13 mouse cellular contexts compared by ENCODE assay signal in genomic region chr5:31151746-31152145, GRCm38 (mm10). TPM values are rescaled to one million over a fixed set of nuclear protein-coding genes. Genes with fewer than 3 reads are reported as not detected.
DNase-seq lines count a peak whose midpoint lies in the region; ATAC-seq and TF ChIP-seq lines count a peak whose summit lies in the region.
"Had no signal": no experiment of that assay in that cellular context is flagged by ENCODE, and none has a peak within 500 bp of the region (broad histone marks: within the 10 kb centered on the region; RNA-seq: fewer than 3 reads in every experiment).

No protein-coding gene starts in this region.

- peaks cover 0 to 6% of the 10 kb centered on the region in 2 experiments; a peak in 1 of 4 replicates for H3K36me3 ChIP-seq in MEL (ENCODE audit: control insufficient read depth in 1 of 2, insufficient read depth in 2 of 2, low read length in 2 of 2)
- peaks cover 41% of the 10 kb centered on the region for H3K36me3 ChIP-seq in heart, embryonic 13.5 days
- H3K36me3 ChIP-seq in neural tube, embryonic 15.5 days = peaks cover 13% of the 10 kb centered on the region
- H3K36me3 ChIP-seq: intestine, embryonic 15.5 days had no signal

- no peak for ATAC-seq in heart, embryonic 13.5 days (ENCODE audit: extremely low read depth, insufficient number of reproducible peaks, low FRiP score, low TSS enrichment)
- ATAC-seq in erythroid progenitor cell, adult 5-6 weeks (replicated peaks; ENCODE audit: low FRiP score, poor library complexity, severe bottlenecking) = no peak
- ATAC-seq in neural tube, embryonic 15.5 days (ENCODE audit: low FRiP score) = no peak
- ATAC-seq: intestine, embryonic 15.5 days had no signal

- H3K79me2 ChIP-seq in MEL (ENCODE audit: control insufficient read depth, insufficient read depth, low read length, poor library complexity) = no peaks in the 10 kb centered on the region; the same call in 1 of the 2 replicates

- no peak overlapping the region for H3K4me3 ChIP-seq in MEL (ENCODE audit: control insufficient read depth in 1 of 2, insufficient read depth in 1 of 2, low read depth in 2 of 2, low read length in 2 of 2)
- no peak overlapping the region for H3K4me3 ChIP-seq in heart, embryonic 13.5 days
- no peak overlapping the region for H3K4me3 ChIP-seq in neural tube, embryonic 15.5 days (replicated peaks)
- H3K4me3 ChIP-seq: intestine, embryonic 15.5 days; lung, embryonic 15.5 days; myocyte had no signal

- TF ChIP-seq POLR2A in MEL (IDR thresholded peaks at IDR 0.05; ENCODE audit: control insufficient read depth in 1 of 2, insufficient read depth in 1 of 2, low read depth in 1 of 2, low read length in 2 of 2, poor library complexity in 1 of 2) = no peak; a peak in 1 of 4 replicates

- no peak for TF ChIP-seq EP300 in MEL (IDR thresholded peaks at IDR 0.05; ENCODE audit: low read depth in 1 of 2, low read length in 2 of 2)

- TF ChIP-seq CTCF in MEL (IDR thresholded peaks at IDR 0.05 in 2 of 3, conservative IDR thresholded peaks at IDR 0.05 in 1 of 3; ENCODE audit: control insufficient read depth in 1 of 3, insufficient read depth in 1 of 3, low read depth in 2 of 3, low read length in 3 of 3, poor library complexity in 1 of 3, severe bottlenecking in 1 of 3) = peak in 2 of 3 experiments; percentile 22 to 30; a peak in 3 of 6 replicates

- no peak overlapping the region for H3K27ac ChIP-seq in MEL (ENCODE audit: control insufficient read depth, low read depth, low read length)
- H3K27ac ChIP-seq in heart, embryonic 13.5 days (replicated peaks) = no peak overlapping the region
- no peak overlapping the region for H3K27ac ChIP-seq in neural tube, embryonic 15.5 days (replicated peaks)
- H3K27ac ChIP-seq: intestine, embryonic 15.5 days; lung, embryonic 15.5 days had no signal

- H3K9me3 ChIP-seq in MEL (replicated peaks; ENCODE audit: insufficient read depth, low read length) = no peaks in the 10 kb centered on the region
- H3K9me3 ChIP-seq in heart, embryonic 13.5 days = no peaks in the 10 kb centered on the region
- H3K9me3 ChIP-seq in neural tube, embryonic 15.5 days (replicated peaks) = no peaks in the 10 kb centered on the region
- H3K9me3 ChIP-seq: intestine, embryonic 15.5 days; lung, embryonic 15.5 days had no signal

- H3K27me3 ChIP-seq in MEL (ENCODE audit: control insufficient read depth in 1 of 2, insufficient read depth in 2 of 2, low read length in 2 of 2) = no peaks in the 10 kb centered on the region
- no peaks in the 10 kb centered on the region for H3K27me3 ChIP-seq in heart, embryonic 13.5 days (replicated peaks)
- H3K27me3 ChIP-seq in neural tube, embryonic 15.5 days (replicated peaks) = no peaks in the 10 kb centered on the region
- H3K27me3 ChIP-seq: intestine, embryonic 15.5 days; lung, embryonic 15.5 days had no signal

- no peak overlapping the region for H3K9ac ChIP-seq in MEL (ENCODE audit: control insufficient read depth, low read depth, low read length, poor library complexity, severe bottlenecking)
- 0 out of 2 replicates have a peak overlapping the region, but pooled peaks have one; percentile 33 for H3K9ac ChIP-seq in heart, embryonic 13.5 days
- H3K9ac ChIP-seq in neural tube, embryonic 15.5 days (replicated peaks) = no peak overlapping the region
- H3K9ac ChIP-seq: intestine, embryonic 15.5 days; lung, embryonic 15.5 days had no signal

- TF ChIP-seq RAD21 in MEL (IDR thresholded peaks at IDR 0.05; ENCODE audit: low read depth, low read length) = no peak; the same call in 1 of the 2 replicates

- DNase-seq in kidney, postnatal 10 days = peak; percentile 25
- DNase-seq in kidney, adult 18-20 months = no peak
- DNase-seq in MEL (ENCODE audit: low read depth, low spot score) = no peak
- DNase-seq in adrenal gland, postnatal 25 days = peak; percentile 45
- no peak for DNase-seq in c-Kit-positive CD71-positive TER-119-positive erythroid progenitor cells, embryonic 14.5 days (ENCODE audit: low spot score)
- DNase-seq: thymus, postnatal 4 days had no signal

- no peak overlapping the region for H3K4me2 ChIP-seq in heart, embryonic 13.5 days
- no peak overlapping the region for H3K4me2 ChIP-seq in neural tube, embryonic 15.5 days
- H3K4me2 ChIP-seq: intestine, embryonic 15.5 days; lung, embryonic 15.5 days had no signal

- H3K4me1 ChIP-seq in MEL (ENCODE audit: control insufficient read depth in 1 of 2, insufficient read depth in 2 of 2, low read length in 2 of 2) = no peaks in the 10 kb centered on the region; a peak in 1 of 4 replicates
- peaks cover 22% of the 10 kb centered on the region for H3K4me1 ChIP-seq in heart, embryonic 13.5 days
- H3K4me1 ChIP-seq in neural tube, embryonic 15.5 days = peaks cover 15% of the 10 kb centered on the region

- WGBS in heart, embryonic 13.5 days = 74% methylated on average over 3 of the region's 3 CpGs
- WGBS in neural tube, embryonic 15.5 days = 90% methylated on average over 3 of the region's 3 CpGs

TF ChIP-seq in MEL, 35 proteins besides CTCF, POLR2A, EP300 and RAD21:
- TF ChIP-seq USF1 (IDR thresholded peaks at IDR 0.05; ENCODE audit: low read depth, low read length) = no peak
- TF ChIP-seq SMC3 (IDR thresholded peaks at IDR 0.05; ENCODE audit: low read depth, low read length) = peak; percentile 26; the same call in 1 of the 2 replicates

RNA-seq across cellular contexts. Expression of gene Mpv17, which starts 2.3 kb away (rescaled TPM):
- 25.4 and 25.8 TPM in 2 replicates for total RNA-seq in MEL (2012; rRNA removed)
- 10 to 100 TPM in 1 of 2 experiments, not detected in 1; 49.9 TPM for polyA plus RNA-seq in MEL (2012; ENCODE audit: insufficient read depth in 1 of 2, insufficient read length in 2 of 2, low read depth in 1 of 2, low replicate concordance in 2 of 2, missing spikeins in 1 of 2)
- total RNA-seq in adrenal gland, postnatal 25 days (2021) = 60.3 and 66.6 TPM in 2 replicates
- polyA plus RNA-seq in heart, embryonic 13.5 days (2015; fragmentation: Nextera tagmentation; extraction: Ambion mirVana) = 68.0 and 89.4 TPM in 2 replicates
- total RNA-seq in erythroid progenitor cell, adult 5-6 weeks (2015; ENCODE audit: low replicate concordance) = 1.3 and 11.5 TPM in 2 replicates
- 0.23 and 4.7 TPM in 2 replicates for total RNA-seq in erythroid progenitor cell, adult 5-6 weeks (2017; ENCODE audit: low replicate concordance)
- polyA plus RNA-seq in neural tube, embryonic 15.5 days (2015; fragmentation: Nextera tagmentation; extraction: Ambion mirVana) = 57.4 and 58.0 TPM in 2 replicates

RNA-seq across cellular contexts. Expression of gene Ucn, which starts 13.1 kb away (rescaled TPM):
- not detected in 2 replicates for total RNA-seq in MEL (2012; rRNA removed)
- not detected for polyA plus RNA-seq in MEL (2012; ENCODE audit: insufficient read depth in 1 of 2, insufficient read length in 2 of 2, low read depth in 1 of 2, low replicate concordance in 2 of 2, missing spikeins in 1 of 2)
- not detected in 2 replicates for total RNA-seq in adrenal gland, postnatal 25 days (2021)
- 0.45 TPM in 1 of 2 replicates, not detected in the other for polyA plus RNA-seq in heart, embryonic 13.5 days (2015; fragmentation: Nextera tagmentation; extraction: Ambion mirVana)
- total RNA-seq in erythroid progenitor cell, adult 5-6 weeks (2015; ENCODE audit: low replicate concordance) = not detected in 2 replicates
- not detected in 2 replicates for total RNA-seq in erythroid progenitor cell, adult 5-6 weeks (2017; ENCODE audit: low replicate concordance)
- 0.41 TPM in 1 of 2 replicates, not detected in the other for polyA plus RNA-seq in neural tube, embryonic 15.5 days (2015; fragmentation: Nextera tagmentation; extraction: Ambion mirVana)
- total RNA-seq: gastrocnemius, adult 18-20 months had no signal
- polyA plus RNA-seq: intestine, embryonic 15.5 days; lung, embryonic 15.5 days had no signal

RNA-seq across cellular contexts. Expression of gene Gm29609, which starts 28.0 kb away (rescaled TPM):
- 5.0 and 5.8 TPM in 2 replicates for total RNA-seq in MEL (2012; rRNA removed)
- polyA plus RNA-seq in MEL (2012; ENCODE audit: insufficient read depth in 1 of 2, insufficient read length in 2 of 2, low read depth in 1 of 2, low replicate concordance in 2 of 2, missing spikeins in 1 of 2) = 1 to 10 TPM in 1 of 2 experiments, not detected in 1; 6.4 TPM
- total RNA-seq in adrenal gland, postnatal 25 days (2021) = 3.2 and 3.5 TPM in 2 replicates
- 0.46 and 2.6 TPM in 2 replicates for polyA plus RNA-seq in heart, embryonic 13.5 days (2015; fragmentation: Nextera tagmentation; extraction: Ambion mirVana)
- 4.6 TPM in 1 of 2 replicates, not detected in the other for total RNA-seq in erythroid progenitor cell, adult 5-6 weeks (2015; ENCODE audit: low replicate concordance)
- not detected in 2 replicates for total RNA-seq in erythroid progenitor cell, adult 5-6 weeks (2017; ENCODE audit: low replicate concordance)
- polyA plus RNA-seq in neural tube, embryonic 15.5 days (2015; fragmentation: Nextera tagmentation; extraction: Ambion mirVana) = 1.5 and 1.9 TPM in 2 replicates

RNA-seq across cellular contexts. Expression of gene Gtf3c2, which starts 28.2 kb away (rescaled TPM):
- 46.7 and 50.9 TPM in 2 replicates for total RNA-seq in MEL (2012; rRNA removed)
- polyA plus RNA-seq in MEL (2012; ENCODE audit: insufficient read depth in 1 of 2, insufficient read length in 2 of 2, low read depth in 1 of 2, low replicate concordance in 2 of 2, missing spikeins in 1 of 2) = 100 to 1,000 TPM in 1 of 2 experiments, not detected in 1; 129 TPM
- 67.1 and 82.5 TPM in 2 replicates for total RNA-seq in adrenal gland, postnatal 25 days (2021)
- 45.3 and 47.8 TPM in 2 replicates for polyA plus RNA-seq in heart, embryonic 13.5 days (2015; fragmentation: Nextera tagmentation; extraction: Ambion mirVana)
- total RNA-seq in erythroid progenitor cell, adult 5-6 weeks (2015; ENCODE audit: low replicate concordance) = 45.4 and 54.5 TPM in 2 replicates
- total RNA-seq in erythroid progenitor cell, adult 5-6 weeks (2017; ENCODE audit: low replicate concordance) = 29.9 and 130 TPM in 2 replicates
- 54.0 and 61.9 TPM in 2 replicates for polyA plus RNA-seq in neural tube, embryonic 15.5 days (2015; fragmentation: Nextera tagmentation; extraction: Ambion mirVana)

RNA-seq across cellular contexts. Expression of gene Trim54, which starts 35.2 kb away (rescaled TPM):
- total RNA-seq in MEL (2012; rRNA removed) = not detected in 2 replicates
- polyA plus RNA-seq in MEL (2012; ENCODE audit: insufficient read depth in 1 of 2, insufficient read length in 2 of 2, low read depth in 1 of 2, low replicate concordance in 2 of 2, missing spikeins in 1 of 2) = not detected
- not detected in 2 replicates for total RNA-seq in adrenal gland, postnatal 25 days (2021)
- polyA plus RNA-seq in heart, embryonic 13.5 days (2015; fragmentation: Nextera tagmentation; extraction: Ambion mirVana) = 10.7 and 13.9 TPM in 2 replicates
- not detected in 2 replicates for total RNA-seq in erythroid progenitor cell, adult 5-6 weeks (2015; ENCODE audit: low replicate concordance)
- total RNA-seq in erythroid progenitor cell, adult 5-6 weeks (2017; ENCODE audit: low replicate concordance) = not detected in 2 replicates
- 0.33 and 1.5 TPM in 2 replicates for polyA plus RNA-seq in neural tube, embryonic 15.5 days (2015; fragmentation: Nextera tagmentation; extraction: Ambion mirVana)
- polyA plus RNA-seq: intestine, embryonic 15.5 days had no signal

Comparison
In these comparisons a context has a peak if more than half of its experiments do, and no peak if none do; other contexts are left out.
1. DNase-seq: peak in kidney, postnatal 10 days (single experiment) and adrenal gland, postnatal 25 days (single experiment); none in kidney, adult 18-20 months (single experiment), MEL (single experiment) and c-Kit-positive CD71-positive TER-119-positive erythroid progenitor cells, embryonic 14.5 days (single experiment).